Mouse (Mus musculus) embryo, embryonic 11.5 days (tissue): Measurements from ENCODE around the gene Rfx7.
"Not testable (repeated sequence)": the region's sequence is repeated elsewhere in the genome, so short reads cannot be mapped to it uniquely, and the experiment has no call there.

ENCODE experiments used
- DNase-seq: peaks from one replicate; pipeline ENCODE4 v3.0.0-alpha.2; 2012; ENCODE audit warnings: low read depth, low spot score

Rfx7 gene

DNA sequence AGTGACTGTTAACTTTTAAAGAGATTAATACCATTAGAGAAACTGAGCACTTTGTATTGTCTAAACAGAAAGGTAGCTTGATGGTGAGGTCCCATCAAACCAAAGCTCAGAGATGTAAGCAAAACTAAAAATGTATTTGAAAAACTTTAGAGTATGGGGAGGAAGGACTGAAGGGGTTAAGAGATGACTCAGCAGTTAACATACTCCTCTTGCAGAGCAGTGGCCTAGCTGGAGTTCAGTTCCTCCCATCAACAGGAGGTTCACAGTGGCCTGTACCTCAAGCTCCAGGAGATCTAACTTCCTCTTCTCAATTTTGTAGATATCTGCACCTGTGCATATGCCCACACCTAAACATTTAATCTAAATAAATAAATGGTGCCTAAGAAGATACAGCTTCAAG lies 11.6 kb downstream of the Rfx7 start:
- no peak for DNase-seq

- no peak for DNase-seq
Measured at GRCm38 (mm10) chr9:72558780-72559179, 26.7 kb downstream of the Rfx7 start.

GRCm38 (mm10) chr9:72560316-72560715 lies 28.3 kb downstream of the Rfx7 start:
- no peak for DNase-seq

- no peak for DNase-seq
Measured at GRCm38 (mm10) chr9:72563277-72563676, 31.2 kb downstream of the Rfx7 start.

- no peak for DNase-seq
Measured at GRCm38 (mm10) chr9:72567116-72567515, 35.1 kb downstream of the Rfx7 start.

GRCm38 (mm10) chr9:72580216-72580615 lies 48.2 kb downstream of the Rfx7 start:
- DNase-seq: no peak

DNA sequence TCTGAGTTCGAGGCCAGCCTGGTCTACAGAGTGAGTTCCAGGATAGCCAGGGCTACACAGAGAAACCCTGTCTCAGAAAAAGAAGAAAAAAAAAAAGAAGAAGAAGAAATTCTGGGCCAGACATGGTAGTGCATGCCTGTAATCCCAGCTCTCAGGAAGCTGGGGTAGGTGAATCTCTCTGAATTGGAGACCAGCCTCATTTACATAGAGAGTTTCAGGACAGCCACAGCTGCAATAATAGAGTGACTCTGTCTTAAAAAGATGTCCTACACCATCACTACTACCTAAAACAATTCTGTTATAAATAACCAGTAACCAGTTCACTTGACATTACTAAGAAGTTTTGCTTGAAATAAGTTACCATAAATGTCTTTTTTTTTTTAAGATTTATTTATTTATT lies 58.8 kb downstream of the Rfx7 start:
- DNase-seq: no peak

GRCm38 (mm10) chr9:72592016-72592415 lies 60.0 kb downstream of the Rfx7 start:
- DNase-seq: no peak

GRCm38 (mm10) chr9:72594656-72595055 lies 62.6 kb downstream of the Rfx7 start:
- DNase-seq: not testable (repeated sequence)

GRCm38 (mm10) chr9:72600142-72600541 lies 68.1 kb downstream of the Rfx7 start:
- DNase-seq: no peak

DNA sequence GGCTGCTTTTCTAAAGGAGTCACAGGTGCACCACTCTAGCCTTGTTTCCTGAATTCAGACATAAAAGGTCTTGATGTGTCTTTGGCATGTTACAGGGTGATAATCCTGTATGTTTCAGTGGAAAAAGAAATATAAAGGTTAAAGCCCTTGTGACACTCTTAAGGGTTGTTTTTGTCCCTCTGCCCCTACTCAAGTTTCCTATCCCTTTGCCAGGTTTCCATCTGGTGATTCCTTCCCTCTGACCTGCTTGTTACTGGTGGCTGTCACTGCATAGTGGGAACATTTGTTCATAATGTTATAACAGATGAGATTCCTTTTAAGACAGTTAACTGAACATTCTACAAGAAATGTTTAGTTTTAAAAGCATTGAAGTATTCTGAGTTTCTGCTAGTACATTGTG lies 77.7 kb downstream of the Rfx7 start:
- DNase-seq: no peak

GRCm38 (mm10) chr9:72613884-72614283 lies 81.8 kb downstream of the Rfx7 start:
- no peak for DNase-seq

GRCm38 (mm10) chr9:72614786-72615480 lies 82.9 kb downstream of the Rfx7 start:
- no peak for DNase-seq

DNA sequence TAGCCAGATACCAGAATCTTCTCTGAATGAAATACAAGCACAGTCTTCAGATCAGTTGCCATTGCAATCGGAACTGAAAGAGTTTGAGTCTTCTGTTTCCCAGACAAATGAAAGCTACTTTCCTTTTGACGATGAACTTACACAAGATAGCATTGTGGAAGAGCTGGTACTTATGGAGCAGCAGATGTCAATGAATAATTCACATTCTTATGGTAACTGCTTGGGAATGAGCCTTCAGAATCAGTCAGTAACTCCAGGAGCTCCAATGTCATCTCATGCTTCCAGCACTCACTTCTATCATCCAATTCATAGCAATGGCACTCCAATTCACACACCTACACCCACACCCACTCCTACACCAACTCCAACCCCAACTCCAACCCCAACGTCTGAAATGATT lies 86.0 kb downstream of the Rfx7 start:
- DNase-seq: no peak

GRCm38 (mm10) chr9:72623605-72624004 lies 91.6 kb downstream of the Rfx7 start:
- no peak for DNase-seq

GRCm38 (mm10) chr9:72627598-72627997 lies 95.6 kb downstream of the Rfx7 start:
- DNase-seq: no peak

- no peak for DNase-seq
Measured at GRCm38 (mm10) chr9:72628591-72628990, 96.6 kb downstream of the Rfx7 start.

GRCm38 (mm10) chr9:72632198-72632597 lies 100.2 kb downstream of the Rfx7 start:
- DNase-seq: no peak

- no peak for DNase-seq
Measured at GRCm38 (mm10) chr9:72635134-72635533, 103.1 kb downstream of the Rfx7 start.

- DNase-seq: no peak
Measured at GRCm38 (mm10) chr9:72636547-72636946, 104.5 kb downstream of the Rfx7 start.

DNA sequence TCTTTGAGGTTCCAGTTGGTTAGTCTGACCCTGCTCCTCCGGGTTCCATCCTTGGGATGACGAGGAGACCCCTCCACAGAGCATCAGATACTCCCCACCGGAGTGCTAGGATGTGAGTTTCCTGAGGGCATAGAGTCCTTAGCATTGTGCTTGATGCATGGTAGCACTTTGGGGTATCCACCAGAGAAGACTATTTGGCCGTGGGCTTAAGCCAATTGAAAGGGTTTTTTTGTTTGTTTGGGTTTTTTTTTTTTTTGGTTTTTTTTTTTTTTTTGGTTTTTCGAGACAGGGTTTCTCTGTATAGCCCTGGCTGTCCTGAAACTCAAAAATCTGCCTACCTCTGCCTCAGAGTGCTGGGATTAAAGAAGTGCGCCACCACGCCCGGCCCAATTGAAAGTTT lies 105.2 kb downstream of the Rfx7 start:
- no peak for DNase-seq

GRCm38 (mm10) chr9:72638951-72639842 lies 107.2 kb downstream of the Rfx7 start:
- peak; percentile 69 for DNase-seq
